Mouse (Mus musculus) erythroblast, adult 5-6 weeks (primary cell): ENCODE data around the gene Mrpl48. TPM values are rescaled to one million over a fixed set of nuclear protein-coding genes. Genes with fewer than 3 reads are reported as not detected.

ENCODE experiments used
- ATAC-seq: replicated peaks from 2 replicates; pipeline ENCODE4 v1.8.0; 2016; ENCODE audit warnings: moderate number of reproducible peaks, mild to moderate bottlenecking, moderate TSS enrichment, inconsistent platforms; ENCODE audit not compliant: poor library complexity, low FRiP score, severe bottlenecking
- total RNA-seq, 2 experiments: library from RNA; stranded (forward) in 1 of 2; stranded (reverse) in 1 of 2; fragments of 150-400 nt in 1 of 2; fragments of 200-764, 138-1000 nt in 1 of 2; gene quantifications; 2 replicates each; pipeline versions ENCODE4 v1.2.3 to v1.2.4; 2015 to 2017; ENCODE audit warnings: low replicate concordance in 2 of 2

The Mrpl48 gene
- total RNA-seq (2015; ENCODE audit: low replicate concordance): 3.5 and 27.4 TPM in 2 replicates
- total RNA-seq (2017; ENCODE audit: low replicate concordance): 7.1 and 40.0 TPM in 2 replicates

DNA sequence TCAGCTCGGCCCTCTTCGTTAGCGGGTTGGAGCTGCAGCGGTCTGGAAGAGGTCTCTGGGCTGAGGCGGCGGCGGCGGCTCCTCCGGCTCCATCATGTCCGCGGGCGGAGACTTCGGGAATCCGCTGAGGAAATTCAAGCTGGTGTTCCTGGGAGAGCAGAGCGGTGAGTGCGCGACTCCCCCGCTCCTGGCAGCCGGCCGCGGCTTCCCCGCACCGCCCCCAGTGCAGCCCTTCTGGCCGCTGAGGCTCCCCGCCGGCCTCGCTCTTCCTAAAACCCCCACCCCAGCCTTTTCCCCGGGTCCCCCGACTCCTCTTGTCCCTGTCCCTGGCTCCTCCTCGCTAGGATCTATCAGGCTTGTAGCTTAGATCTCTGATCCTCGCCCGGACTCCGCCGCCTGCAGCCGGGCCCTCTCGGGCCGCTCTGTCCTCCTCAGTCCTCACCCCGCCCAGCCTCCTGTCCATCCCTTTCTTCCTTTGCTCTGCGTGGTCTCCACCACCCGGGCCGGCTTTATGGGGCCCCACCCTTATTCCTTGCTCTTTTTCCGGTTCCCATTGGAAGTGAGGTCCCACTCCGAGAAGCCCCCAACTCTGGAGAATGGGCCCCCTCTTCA lies at the start of gene Mrpl48:
Mrpl48 (minus strand) TSS at position 172 of the 612 bp plus-strand sequence.
- peak; percentile 60 for ATAC-seq

DNA sequence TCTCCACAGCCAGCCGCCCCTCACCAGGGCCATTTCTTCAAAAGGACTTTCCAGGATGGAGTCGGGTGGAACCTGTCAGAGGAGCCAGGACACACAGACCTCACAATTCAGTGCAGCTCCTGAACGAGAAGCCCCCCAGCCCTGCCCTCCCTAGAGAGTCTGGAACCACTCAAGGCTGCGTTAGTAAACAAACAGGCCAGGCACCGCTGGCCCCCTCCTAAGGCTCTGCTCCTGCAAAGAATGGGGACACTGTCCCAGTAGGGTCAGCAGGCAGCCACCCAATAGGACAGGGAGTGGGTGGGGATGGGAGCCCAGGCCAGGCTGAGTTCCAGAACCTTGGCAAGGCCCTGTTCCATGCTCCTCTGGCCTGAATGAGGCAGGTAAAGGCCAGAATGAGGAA lies 48.6 kb upstream of the Mrpl48 start:
- no peak for ATAC-seq

DNA sequence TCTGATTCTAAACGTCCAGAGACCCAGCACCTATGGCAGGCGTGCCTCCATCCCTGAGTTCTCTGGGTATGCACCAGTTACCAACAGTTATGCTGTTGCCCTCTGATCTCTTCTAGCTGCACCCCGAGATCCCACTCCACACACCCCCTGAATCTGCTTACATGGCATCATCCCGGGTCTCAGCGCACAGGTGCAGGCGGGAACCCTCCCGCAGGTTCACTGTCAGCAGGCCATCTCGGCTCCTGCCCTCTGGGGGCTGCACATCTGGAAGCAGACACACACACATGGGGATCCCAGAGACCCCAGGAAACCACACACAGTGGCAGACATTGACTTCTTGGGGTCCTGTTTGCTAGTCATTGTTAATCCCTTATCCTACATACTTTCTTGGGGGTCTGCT lies 46.3 kb upstream of the Mrpl48 start:
- ATAC-seq: no peak

DNA sequence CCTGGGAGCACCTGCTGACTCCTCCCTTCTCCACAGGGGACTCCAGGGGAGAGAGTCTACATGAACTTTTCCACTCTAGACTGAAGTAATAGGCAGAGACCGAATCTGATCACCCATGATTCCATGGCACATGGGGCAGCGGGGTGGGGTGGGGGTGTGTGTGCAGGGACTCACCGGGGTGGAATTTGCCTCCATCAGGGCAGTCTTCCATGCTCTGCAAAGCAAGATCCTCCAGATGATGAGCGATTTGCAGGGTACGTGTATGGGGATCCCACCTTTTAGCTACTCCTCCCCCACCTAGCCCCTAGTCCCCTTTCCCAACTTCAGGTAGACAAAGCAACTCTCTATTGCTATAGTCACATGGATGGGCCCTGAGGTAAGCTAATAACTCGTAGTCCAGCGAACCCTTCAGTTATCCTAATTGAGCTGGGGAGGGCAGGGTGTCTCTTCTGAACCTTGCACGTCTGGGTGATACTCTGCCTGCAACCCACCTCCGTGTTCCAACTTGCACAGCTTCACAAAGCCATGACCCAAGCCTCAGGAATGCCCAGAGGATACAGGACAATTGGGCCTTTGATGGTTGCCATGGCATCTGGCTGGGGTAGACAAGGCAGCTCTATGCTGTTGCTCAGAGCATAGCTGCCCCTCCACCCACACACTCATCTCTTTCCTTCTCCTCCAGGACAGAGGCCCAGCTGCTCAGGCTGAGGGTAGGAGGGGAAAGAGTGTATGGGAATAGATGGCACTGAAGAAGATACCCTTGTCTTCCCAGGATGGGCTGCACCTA lies 45.6 kb upstream of the Mrpl48 start:
- ATAC-seq: no peak

DNA sequence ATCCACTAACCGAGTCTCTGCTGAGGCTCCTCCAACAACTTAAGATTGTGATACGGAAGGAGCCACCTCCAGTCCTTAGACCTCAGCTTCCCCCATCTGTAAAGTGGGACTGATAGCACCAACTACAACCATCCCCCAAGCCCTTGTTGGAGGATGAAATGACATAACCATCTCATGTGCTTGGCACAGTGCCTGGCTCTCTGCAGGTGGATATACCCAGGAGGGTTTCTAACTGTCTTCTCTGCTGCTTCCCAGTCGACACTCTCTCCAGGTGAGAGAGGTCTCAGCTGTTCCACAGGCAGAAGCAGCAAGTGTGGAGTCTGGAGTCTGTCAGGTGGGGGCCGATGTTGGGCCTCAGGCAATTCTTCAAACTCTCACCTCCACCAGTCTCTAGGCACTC lies 42.9 kb upstream of the Mrpl48 start:
- ATAC-seq: no peak

DNA sequence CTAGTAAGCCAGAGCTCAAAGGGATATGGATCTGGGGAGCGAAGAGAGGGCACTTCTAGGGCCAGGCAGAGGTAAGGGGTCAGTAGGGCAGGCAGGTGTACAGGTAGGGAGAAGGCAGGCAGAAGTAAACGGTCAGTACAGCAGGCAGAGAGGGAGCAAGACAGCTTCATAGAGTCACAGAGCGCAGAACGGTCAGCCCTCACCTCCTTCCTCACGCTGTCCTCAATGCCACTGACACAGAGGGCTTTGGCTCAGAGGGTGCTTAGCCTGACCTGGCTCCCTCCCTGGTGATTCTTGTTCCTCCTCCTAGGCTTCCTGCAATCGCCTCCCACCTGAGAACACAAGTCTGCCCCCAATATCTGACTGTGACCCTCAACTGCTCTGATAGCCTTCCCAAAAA lies 42.3 kb upstream of the Mrpl48 start:
- ATAC-seq: no peak

DNA sequence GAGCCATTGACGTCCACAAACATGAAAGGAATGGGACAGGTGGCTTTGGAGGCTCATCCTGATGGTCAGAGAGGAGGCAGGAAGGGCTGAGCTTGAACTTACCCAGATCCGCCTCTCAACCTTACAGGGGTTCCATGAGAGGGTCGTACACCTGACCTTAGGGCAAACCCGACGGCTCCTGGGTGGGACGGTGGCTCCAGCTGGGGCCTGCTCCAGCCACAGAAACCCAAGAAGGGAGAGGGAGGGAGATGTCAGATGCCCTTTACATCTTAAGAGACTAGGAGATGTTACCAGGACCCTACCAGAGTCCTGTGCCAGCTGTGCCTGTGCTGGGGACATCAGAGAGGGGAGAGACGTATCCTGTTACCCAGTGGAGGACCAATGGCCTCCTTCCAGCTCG lies 41.7 kb upstream of the Mrpl48 start:
- ATAC-seq: no peak

DNA sequence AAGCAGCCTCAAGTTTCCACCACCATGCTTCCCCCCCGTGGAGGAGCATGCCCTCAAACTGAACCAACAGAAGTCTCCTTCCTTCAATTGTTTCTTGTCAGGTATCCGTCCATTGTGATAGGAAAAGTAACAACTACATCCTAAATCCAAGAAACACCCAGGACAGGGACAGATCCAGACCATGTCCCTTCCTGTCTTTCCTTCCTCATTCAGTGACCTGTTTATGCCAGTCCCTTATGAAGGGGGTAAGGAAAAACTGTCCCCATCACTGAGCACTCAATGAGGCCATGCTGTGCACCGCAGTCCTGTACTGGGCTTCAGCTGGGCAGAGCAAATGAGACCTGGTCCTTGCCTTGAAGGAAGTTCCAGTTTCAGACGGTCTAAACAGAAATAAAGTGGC lies 41.0 kb upstream of the Mrpl48 start:
- no peak for ATAC-seq

DNA sequence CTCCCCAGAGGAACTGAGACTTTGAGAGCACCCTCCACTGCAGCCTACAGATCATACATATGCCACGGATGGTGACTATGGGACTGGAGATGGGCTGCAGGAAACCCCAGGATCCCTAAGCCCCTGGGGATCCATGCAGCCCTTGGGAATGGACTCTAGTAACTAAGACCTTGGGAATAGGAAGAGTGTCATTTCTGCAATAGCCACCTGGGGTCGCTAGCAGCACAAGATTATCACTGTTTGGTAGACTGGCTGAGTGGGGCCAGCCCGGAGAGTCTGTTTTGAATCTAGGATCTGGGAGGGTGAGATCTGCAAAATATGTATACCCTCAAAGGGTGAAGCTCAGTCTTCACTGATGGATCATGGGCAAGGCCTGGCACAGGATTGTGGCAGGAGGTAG lies 37.0 kb upstream of the Mrpl48 start:
- ATAC-seq: peak; percentile 79

DNA sequence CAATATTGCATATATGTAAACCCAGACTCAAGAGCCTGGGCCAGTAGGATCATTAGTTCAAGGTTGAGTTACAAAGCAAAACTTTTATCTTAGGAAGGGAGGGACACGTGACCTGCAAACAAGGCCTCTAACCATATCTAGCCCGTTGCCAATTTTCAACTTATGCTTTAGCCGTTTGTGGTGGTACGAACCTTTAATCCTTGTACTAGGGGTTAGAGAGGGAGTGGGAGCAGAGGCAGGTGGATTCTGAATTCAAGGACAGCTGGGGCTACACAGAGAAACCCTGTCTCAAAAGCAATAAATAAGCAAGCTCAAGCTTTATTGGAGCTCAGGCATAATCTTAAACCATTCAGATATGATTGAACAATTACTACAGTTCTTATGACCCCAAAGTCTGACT lies 34.3 kb upstream of the Mrpl48 start:
- no peak for ATAC-seq

DNA sequence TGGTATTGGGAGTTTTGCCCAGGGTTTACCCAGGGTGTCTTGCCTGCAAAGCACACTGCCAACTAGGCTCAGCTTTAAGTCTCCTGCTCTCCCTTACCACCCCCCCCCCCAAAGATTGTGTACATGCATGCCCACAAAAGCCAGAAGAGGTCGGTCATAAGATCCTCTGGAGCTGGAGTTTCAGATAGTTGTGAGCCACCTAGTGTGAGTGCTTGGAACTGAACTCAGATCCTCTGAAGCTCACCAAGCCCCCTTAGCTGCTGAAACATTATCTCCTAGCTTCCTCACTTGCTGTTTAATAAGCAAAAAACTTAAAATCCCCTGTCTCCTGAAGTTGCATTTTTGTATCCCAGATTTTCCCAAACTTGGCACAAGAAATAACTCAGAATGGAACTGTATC lies 29.6 kb upstream of the Mrpl48 start:
- peak; percentile 85 for ATAC-seq

DNA sequence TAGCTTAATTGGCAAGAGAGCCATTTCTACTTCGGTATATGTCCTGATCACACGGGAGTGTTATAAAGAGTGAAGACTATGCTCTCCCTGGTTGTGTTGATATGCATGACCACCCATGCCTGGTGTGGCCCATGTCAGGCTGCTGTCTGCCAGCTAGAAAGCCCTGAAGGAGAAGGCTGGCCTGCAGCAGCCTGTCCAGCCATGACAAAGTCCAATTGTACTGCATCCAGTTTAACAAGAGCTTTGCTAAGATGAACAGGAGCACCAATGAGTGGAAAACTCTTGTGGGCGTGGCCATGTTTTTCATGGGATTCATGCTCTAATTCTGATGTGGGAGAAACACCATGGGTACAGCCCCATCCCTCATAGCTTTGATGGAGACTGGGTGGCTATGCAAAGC lies 16.4 kb upstream of the Mrpl48 start:
- no peak for ATAC-seq

DNA sequence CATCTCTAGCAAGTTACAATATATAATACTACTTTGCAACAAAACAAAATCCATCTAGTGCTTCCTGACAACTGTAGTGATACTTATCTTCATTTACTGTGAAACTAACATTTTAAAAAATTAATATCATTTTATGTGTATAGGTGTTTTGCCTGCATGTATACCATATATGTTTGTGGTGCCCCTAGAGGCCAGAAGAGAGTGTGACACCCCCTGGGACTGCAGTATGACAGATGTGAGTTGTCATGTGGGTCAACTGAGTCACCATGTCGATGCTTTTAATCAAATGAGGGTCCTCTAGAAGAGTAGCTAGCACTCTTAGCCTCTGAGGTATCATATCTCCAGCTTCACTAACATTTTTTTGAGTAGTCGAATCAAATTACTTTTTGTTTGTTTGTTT lies 14.2 kb upstream of the Mrpl48 start:
- ATAC-seq: peak; percentile 97

DNA sequence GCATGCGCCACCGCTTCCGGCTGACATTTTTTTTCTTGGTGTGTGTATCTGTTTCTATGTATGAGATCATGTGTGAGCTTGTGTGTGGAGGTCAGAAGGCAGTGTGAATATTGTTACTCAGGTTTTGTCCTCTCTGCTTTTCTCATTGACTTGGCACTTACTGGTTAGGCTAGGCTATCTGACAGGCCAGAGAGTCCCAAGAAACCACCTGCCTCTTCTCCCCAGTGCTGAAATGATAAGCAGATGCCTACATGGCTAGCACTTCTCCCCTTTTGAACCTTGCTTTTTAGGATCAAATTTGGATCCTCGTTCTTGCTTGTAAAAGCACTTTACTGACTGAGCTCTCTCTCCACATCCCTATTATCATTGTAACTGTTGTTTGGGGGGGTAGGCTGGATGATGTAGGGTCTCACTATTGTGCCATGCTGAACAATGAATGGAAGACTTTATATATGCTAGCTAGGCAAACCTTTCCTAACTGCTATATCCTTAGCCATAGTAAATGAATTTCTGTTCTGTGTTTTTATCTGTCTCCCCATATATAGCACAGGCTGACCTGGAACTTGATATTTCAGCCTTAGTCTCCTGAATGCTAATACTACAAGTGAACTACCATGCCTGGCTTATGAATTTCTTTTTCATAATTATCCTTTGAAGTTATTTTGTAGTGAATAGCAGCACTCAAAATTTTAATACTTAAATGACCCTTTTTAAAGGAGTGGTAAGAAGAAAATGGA lies 8.2 kb upstream of the Mrpl48 start:
- ATAC-seq: peak; percentile 95

DNA sequence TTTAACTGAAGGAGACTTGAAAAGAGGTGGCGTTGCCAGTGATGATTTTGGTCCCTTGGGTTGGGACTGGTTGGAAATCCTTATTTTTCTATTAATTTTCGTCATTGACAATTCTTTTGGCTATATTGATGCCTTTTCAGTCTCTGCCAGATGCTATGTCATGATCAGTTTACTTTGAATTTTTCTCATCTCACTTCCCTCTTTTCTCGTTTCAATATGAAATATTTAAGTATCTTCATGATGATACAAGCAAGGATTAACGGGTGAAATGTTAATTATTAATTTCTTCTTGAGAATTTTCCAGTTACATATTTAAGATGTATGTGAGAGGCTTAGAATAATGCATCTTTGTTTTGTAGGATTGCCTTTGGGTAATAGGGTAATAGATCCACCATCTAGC lies 809 bp upstream of the Mrpl48 start:
- ATAC-seq: no peak

DNA sequence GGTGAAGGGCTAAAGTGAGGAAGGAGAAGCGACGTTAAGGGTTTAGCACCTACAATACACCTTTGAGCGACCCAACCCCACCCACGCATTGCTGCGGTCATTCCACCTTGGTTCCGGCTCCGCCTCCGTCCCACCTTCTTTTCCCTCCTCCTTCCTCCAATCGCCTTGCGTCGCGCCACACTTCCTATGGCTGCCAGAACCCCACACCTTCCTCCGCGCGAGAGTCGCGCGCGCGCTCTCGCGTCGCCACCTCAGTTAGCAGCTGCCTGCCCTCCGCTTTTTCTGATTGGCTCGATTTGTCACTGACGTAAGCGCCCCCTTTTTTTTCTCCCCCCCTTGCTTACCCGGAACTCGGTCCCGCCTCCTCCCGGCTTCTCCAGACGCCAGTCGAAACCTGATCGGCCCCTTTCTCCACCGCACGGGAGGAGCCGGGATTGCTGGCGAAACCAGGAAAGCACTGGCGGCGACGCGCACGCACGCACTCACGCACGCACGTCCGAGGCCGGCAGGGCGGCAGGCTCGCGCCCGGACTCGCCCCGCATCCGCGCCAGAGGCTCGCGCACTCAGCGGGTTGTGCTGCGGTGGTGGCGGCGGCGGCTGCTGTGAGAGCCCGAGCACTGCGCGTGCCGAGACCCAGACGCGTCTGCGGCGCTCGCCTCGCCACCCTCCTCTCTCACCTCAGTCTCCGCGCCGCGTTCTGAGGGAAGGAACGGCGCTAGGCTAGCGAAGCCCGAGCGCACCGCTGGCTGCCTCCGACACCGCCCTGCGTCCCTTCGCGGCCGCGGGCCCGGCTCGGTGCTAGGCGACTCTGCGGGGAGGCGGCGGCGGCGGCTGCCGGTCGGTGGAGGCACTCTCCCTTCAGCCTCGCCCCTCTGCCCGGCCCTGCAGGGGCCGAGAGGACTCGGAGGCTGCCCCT lies 629 bp downstream of the Mrpl48 start, which contains the start of gene Rab6a:
Rab6a (plus strand) TSS at position 197 of the 916 bp plus-strand sequence.
- peak; percentile 93 for ATAC-seq

DNA sequence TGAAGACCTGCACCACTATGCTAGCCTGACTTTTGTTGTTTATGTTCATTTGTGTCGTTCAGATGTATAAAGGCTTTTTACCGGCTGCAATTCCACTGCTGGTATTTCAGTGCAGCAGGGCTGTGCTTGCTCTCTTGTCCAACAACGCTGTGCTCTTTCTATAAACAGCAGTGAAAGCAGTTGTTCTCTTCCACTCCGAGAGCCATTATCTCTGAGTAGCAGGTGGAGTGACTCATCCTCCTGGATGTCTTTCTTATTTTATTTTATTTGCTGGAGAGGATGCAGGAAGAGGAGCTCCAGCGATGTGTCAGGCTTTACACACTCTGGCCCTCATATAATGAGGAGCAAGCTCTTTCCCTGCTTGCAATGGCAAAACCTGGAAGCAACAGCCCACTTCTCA lies 7.9 kb downstream of the Mrpl48 start:
- no peak for ATAC-seq

DNA sequence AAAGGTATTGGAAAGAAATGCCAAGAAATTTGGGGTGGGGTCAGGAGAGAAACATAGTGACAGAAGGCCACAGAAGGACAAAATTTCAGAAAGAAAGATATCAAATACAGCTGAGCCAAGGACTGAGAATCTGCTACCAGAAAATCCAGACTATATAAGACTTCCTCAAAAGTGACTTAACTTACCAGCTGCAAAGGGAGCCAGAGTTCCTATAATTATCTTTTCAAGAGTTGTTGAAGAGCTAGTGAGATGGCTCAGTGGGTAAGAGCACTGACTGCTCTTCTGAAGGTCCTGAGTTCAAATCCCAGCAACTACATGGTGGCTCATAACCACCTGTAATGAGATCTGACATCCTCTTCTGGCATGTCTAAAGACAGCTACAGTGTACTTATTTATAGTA lies 14.8 kb downstream of the Mrpl48 start:
- ATAC-seq: no peak

DNA sequence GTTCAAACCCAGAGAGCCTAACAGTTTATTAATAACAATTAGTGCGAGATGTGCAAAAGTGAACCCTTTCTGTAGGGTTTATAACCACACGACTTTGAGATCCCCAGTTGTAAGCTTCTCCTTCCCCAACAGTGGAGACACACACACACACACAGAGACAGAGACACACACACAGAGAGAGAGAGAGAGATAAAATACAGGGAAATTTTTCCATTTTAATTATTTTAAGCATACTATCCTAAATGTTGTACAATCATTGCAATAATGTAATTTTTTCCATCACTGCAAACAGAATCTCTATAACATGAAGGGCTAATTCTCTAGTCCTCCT lies 16.6 kb downstream of the Mrpl48 start:
- no peak for ATAC-seq
